ENCODE assay signal across 23 mouse cellular contexts in the genomic region with DNA sequence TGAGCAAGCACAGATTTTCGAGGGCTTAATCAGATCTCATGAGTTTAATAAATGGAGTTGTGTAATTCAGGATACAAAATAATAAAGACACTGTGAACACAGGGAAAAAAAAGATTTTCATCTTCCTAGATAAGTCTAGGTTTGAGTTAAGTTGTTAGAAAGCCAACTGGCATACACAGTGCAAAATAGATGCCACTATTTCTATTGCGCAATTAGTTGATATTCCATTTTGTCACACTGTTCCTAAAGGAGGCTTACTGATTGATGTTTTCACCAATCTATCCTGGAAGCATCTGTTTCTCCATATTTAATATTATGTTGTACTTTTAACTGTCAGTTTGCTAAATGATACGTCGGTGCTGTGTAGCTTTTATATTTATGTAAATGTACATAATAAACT. TPM values are rescaled to one million over a fixed set of nuclear protein-coding genes. Genes with fewer than 3 reads are reported as not detected.
DNase-seq lines count a peak whose midpoint lies in the region; ATAC-seq and TF ChIP-seq lines count a peak whose summit lies in the region.
"Had no signal": no experiment of that assay in that cellular context is flagged by ENCODE, and none has a peak within 500 bp of the region (broad histone marks: within the 10 kb centered on the region; RNA-seq: fewer than 3 reads in every experiment).

No protein-coding gene starts in this region.

- H3K9ac ChIP-seq in liver, adult 2 months (ENCODE audit: low read depth, low read length) = no peak overlapping the region
- no peak overlapping the region for H3K9ac ChIP-seq in liver, embryonic 11.5 days (ENCODE audit: low read depth, low read length)

- H3K4me1 ChIP-seq in liver, adult 2 months (ENCODE audit: control insufficient read depth, insufficient read depth, low read length) = no peaks in the 10 kb centered on the region; the same call in 1 of the 2 replicates
- H3K4me1 ChIP-seq in liver, embryonic 11.5 days (replicated peaks; ENCODE audit: control insufficient read depth, insufficient read depth, low read length) = no peaks in the 10 kb centered on the region
- H3K4me1 ChIP-seq in small intestine, adult 2 months (ENCODE audit: control insufficient read depth, insufficient read depth, insufficient read length, low read length) = no peaks in the 10 kb centered on the region

- 95% methylated on average over 4 of the region's 4 CpGs for WGBS in liver, adult 2 months
- WGBS in liver, embryonic 11.5 days = 95% methylated on average over 4 of the region's 4 CpGs
- 97% methylated on average over 4 of the region's 4 CpGs for WGBS in small intestine, adult 2 months

- TF ChIP-seq CTCF in liver, adult 2 months (IDR thresholded peaks at IDR 0.05; ENCODE audit: low read depth, low read length) = no peak
- no peak for TF ChIP-seq CTCF in C2C12 (IDR thresholded peaks at IDR 0.05; ENCODE audit: control insufficient read depth, insufficient read depth, insufficient read length)
- TF ChIP-seq CTCF in small intestine, adult 2 months (IDR thresholded peaks at IDR 0.05; ENCODE audit: extremely low read depth, insufficient read length, insufficient replicate concordance, low read depth, low read length) = no peak

- no peaks in the 10 kb centered on the region for H3K9me3 ChIP-seq in liver, embryonic 11.5 days (ENCODE audit: control insufficient read depth, low read length)
- H3K9me3 ChIP-seq: G1E had no signal

- TF ChIP-seq POLR2A in liver, adult 2 months (IDR thresholded peaks at IDR 0.05; ENCODE audit: extremely low read depth, insufficient read depth, low read length) = no peak
- TF ChIP-seq POLR2A in myocyte (IDR thresholded peaks at IDR 0.05; ENCODE audit: insufficient read length, low read depth) = no peak
- TF ChIP-seq POLR2A in small intestine, adult 2 months (IDR thresholded peaks at IDR 0.05; ENCODE audit: low read depth, low read length) = no peak

- no peak for ATAC-seq in liver, embryonic 11.5 days (replicated peaks; ENCODE audit: low FRiP score)
- ATAC-seq: activated CD4-positive, CD25-positive, alpha-beta regulatory T cell, adult 4 months; CD4-positive, CD25-positive, alpha-beta regulatory T cell, adult 4 months; Patski had no signal

- H3ac ChIP-seq in C2C12 (ENCODE audit: control insufficient read depth, insufficient read length, low read depth) (no peak overlapping the region), myocyte (ENCODE audit: control insufficient read depth, insufficient read length) (no peak overlapping the region)

- H3K27ac ChIP-seq in liver, adult 2 months (replicated peaks; ENCODE audit: insufficient read depth, low read depth, low read length) = no peak overlapping the region
- H3K27ac ChIP-seq in liver, embryonic 11.5 days (ENCODE audit: low read depth, low read length) = no peak overlapping the region
- peak overlapping the region; percentile 35; the same call in 1 of the 2 replicates for H3K27ac ChIP-seq in small intestine, adult 2 months (ENCODE audit: insufficient read depth, low read depth, low read length)

- intact Hi-C loops in heart, postnatal 36 days (cut with DNase I) = no loop called here

- H3K4me3 ChIP-seq in liver, adult 2 months (ENCODE audit: insufficient read depth, low read depth, low read length) = no peak overlapping the region
- H3K4me3 ChIP-seq in liver, embryonic 11.5 days (ENCODE audit: low read depth, low read length) = no peak overlapping the region
- H3K4me3 ChIP-seq in C2C12 (ENCODE audit: insufficient read depth, poor library complexity, severe bottlenecking) = no peak overlapping the region
- H3K4me3 ChIP-seq in myocyte = no peak overlapping the region
- H3K4me3 ChIP-seq in small intestine, adult 2 months (ENCODE audit: low read depth, low read length) = no peak overlapping the region

- H3K79me3 ChIP-seq in C2C12 (ENCODE audit: low read depth) = peaks cover 2% of the 10 kb centered on the region

- H3K27me3 ChIP-seq in liver, adult 2 months (ENCODE audit: control insufficient read depth, insufficient read depth, low read length) = no peaks in the 10 kb centered on the region
- H3K27me3 ChIP-seq in liver, embryonic 11.5 days (replicated peaks; ENCODE audit: control insufficient read depth, insufficient read depth, low read length) = no peaks in the 10 kb centered on the region
- H3K27me3 ChIP-seq in C2C12 (ENCODE audit: control insufficient read depth, insufficient read depth, insufficient read length) = no peaks in the 10 kb centered on the region
- H3K27me3 ChIP-seq in myocyte (ENCODE audit: control insufficient read depth, insufficient read depth, insufficient read length) = no peaks in the 10 kb centered on the region
- no peaks in the 10 kb centered on the region for H3K27me3 ChIP-seq in small intestine, adult 2 months (ENCODE audit: control insufficient read depth, insufficient read depth, low read length)
- H3K27me3 ChIP-seq: CH12.LX, Patski had no signal

- H3K4me2 ChIP-seq in liver, embryonic 11.5 days = no peak overlapping the region
- no peak overlapping the region for H3K4me2 ChIP-seq in myocyte (ENCODE audit: low read depth)

- H3K79me2 ChIP-seq in liver, adult 2 months (ENCODE audit: control insufficient read depth, insufficient read depth, low read length) = no peaks in the 10 kb centered on the region; the same call in 1 of the 2 replicates
- no peaks in the 10 kb centered on the region for H3K79me2 ChIP-seq in C2C12 (ENCODE audit: control insufficient read depth, insufficient read depth)
- H3K79me2 ChIP-seq in myocyte (ENCODE audit: control insufficient read depth, insufficient read depth) = peaks cover 3% of the 10 kb centered on the region

- DNase-seq in liver, adult 2 months (ENCODE audit: extremely low read depth, low read depth, low spot score) = peak; percentile 59
- no peak for DNase-seq in liver, embryonic 11.5 days (ENCODE audit: low spot score)
- no peak for DNase-seq in heart, postnatal 36 days
- DNase-seq in right cerebral cortex, postnatal 10 days (ENCODE audit: low spot score in 2 of 2) = no peak
- DNase-seq in adrenal gland, adult 2 months = no peak
- DNase-seq: adrenal gland, adult 8-10 months; adrenal gland, postnatal 10 days; adrenal gland, postnatal 14 days; adrenal gland, postnatal 25 days; adrenal gland, postnatal 36 days; B cell, adult 2 months; cerebellum, adult 11 months; cerebellum, adult 11-12 months; cerebellum, adult 18-20 months; cerebellum, adult 2 months had no signal

- H3K36me3 ChIP-seq in liver, adult 2 months (ENCODE audit: control insufficient read depth, insufficient read depth, low read length) = peaks cover 19% of the 10 kb centered on the region
- H3K36me3 ChIP-seq in liver, embryonic 11.5 days (ENCODE audit: control insufficient read depth, insufficient read depth, low read length) = peaks cover 11% of the 10 kb centered on the region; the same call in 1 of the 2 replicates
- peaks cover 48% of the 10 kb centered on the region for H3K36me3 ChIP-seq in C2C12 (ENCODE audit: control insufficient read depth, insufficient read depth)
- H3K36me3 ChIP-seq in myocyte (ENCODE audit: control insufficient read depth, insufficient read depth) = peaks cover 24% of the 10 kb centered on the region
- peaks cover 29% of the 10 kb centered on the region for H3K36me3 ChIP-seq in small intestine, adult 2 months (ENCODE audit: control insufficient read depth, insufficient read depth, low read length)

TF ChIP-seq in C2C12, 6 proteins besides CTCF, POLR2A, EP300 and RAD21:
- TF ChIP-seq MAX (IDR thresholded peaks at IDR 0.05) (no peak), USF1 (IDR thresholded peaks at IDR 0.05; ENCODE audit: low read depth) (no peak), CEBPB (IDR thresholded peaks at IDR 0.05; ENCODE audit: low read depth) (peak; percentile 58)

TF ChIP-seq in myocyte, 11 proteins besides CTCF, POLR2A, EP300 and RAD21:
- no peak for TF ChIP-seq REST (IDR thresholded peaks at IDR 0.05; ENCODE audit: insufficient read depth, insufficient read length)
- no peak for TF ChIP-seq TCF3 (IDR thresholded peaks at IDR 0.05; ENCODE audit: insufficient read length, low read depth)
- TF ChIP-seq TCF12 (IDR thresholded peaks at IDR 0.05; ENCODE audit: insufficient read depth, poor library complexity, severe bottlenecking) = no peak
- no peak for TF ChIP-seq SRF (IDR thresholded peaks at IDR 0.05; ENCODE audit: control insufficient read depth, insufficient read length, low read depth)
- TF ChIP-seq MAX (IDR thresholded peaks at IDR 0.05; ENCODE audit: low read depth) = no peak
- TF ChIP-seq MYOD1 (IDR thresholded peaks at IDR 0.05; ENCODE audit: control insufficient read depth in 1 of 3, insufficient read length in 2 of 3, low read depth in 2 of 3) = no peak
- 0 out of 2 replicates have a peak, but pooled peaks have one; percentile 29 for TF ChIP-seq CEBPB (IDR thresholded peaks at IDR 0.05; ENCODE audit: insufficient read depth, poor library complexity, severe bottlenecking)
- TF ChIP-seq POLR2AphosphoS2 (IDR thresholded peaks at IDR 0.05; ENCODE audit: insufficient read length, low read depth) = no peak

RNA-seq across cellular contexts. Expression of a gene that starts 38.0 kb away (rescaled TPM):
- 9.7 and 10.0 TPM in 2 replicates for total RNA-seq in liver, adult 2 months (2014; rRNA removed)
- polyA plus RNA-seq in liver, adult 2 months (2012; rRNA removed) = 5.0 and 5.6 TPM in 2 replicates
- 111 and 114 TPM in 2 replicates for polyA plus RNA-seq in liver, embryonic 11.5 days (2014; fragmentation: Nextera tagmentation; extraction: Ambion mirVana)
- polyA plus RNA-seq in C2C12 (2012; fragmentation: generic; extraction: Trizol) (79.4 TPM), myocyte (2012; fragmentation: generic; extraction: Trizol) (53.1 TPM)
- 5.1 and 5.4 TPM in 2 replicates for polyA plus RNA-seq in small intestine, adult 2 months (2012; rRNA removed)
- total RNA-seq in heart, postnatal 36 days (2021) = 10 to 100 TPM; 80.7 to 91.2 TPM
- 10 to 100 TPM; 45.0 to 51.1 TPM for total RNA-seq in adrenal gland, adult 2 months (2021)
- polyA plus RNA-seq in adrenal gland, adult 2 months (2012; rRNA removed) = 1.2 and 2.2 TPM in 2 replicates

RNA-seq across cellular contexts. Expression of a gene that starts 54.7 kb away (rescaled TPM):
- total RNA-seq in liver, adult 2 months (2014; rRNA removed) = 16.3 and 18.4 TPM in 2 replicates
- 4.8 and 5.2 TPM in 2 replicates for polyA plus RNA-seq in liver, adult 2 months (2012; rRNA removed)
- polyA plus RNA-seq in liver, embryonic 11.5 days (2014; fragmentation: Nextera tagmentation; extraction: Ambion mirVana) = 14.8 and 17.8 TPM in 2 replicates
- polyA plus RNA-seq in C2C12 (2012; fragmentation: generic; extraction: Trizol) = 5.6 TPM
- 5.8 TPM for polyA plus RNA-seq in myocyte (2012; fragmentation: generic; extraction: Trizol)
- 5.2 and 12.5 TPM in 2 replicates for polyA plus RNA-seq in small intestine, adult 2 months (2012; rRNA removed)
- total RNA-seq in heart, postnatal 36 days (2021) = 10 to 100 TPM; 23.1 to 26.3 TPM
- total RNA-seq in adrenal gland, adult 2 months (2021) = 10 to 100 TPM; 32.4 to 41.1 TPM
- polyA plus RNA-seq in adrenal gland, adult 2 months (2012; rRNA removed) = 8.1 and 12.0 TPM in 2 replicates
